Mouse (Mus musculus) kidney, adult 11 months (tissue): Measurements from ENCODE around the gene Gm3020.
"Not testable (repeated sequence)": the region's sequence is repeated elsewhere in the genome, so short reads cannot be mapped to it uniquely, and the experiment has no call there.

ENCODE experiments used
- DNase-seq: peaks from one replicate; pipeline ENCODE4 v3.0.0; 2022

Gm3020 gene

GRCm38 (mm10) chr14:3651730-3652129 is at the start of gene Gm3020:
Gene Gm3020 (plus strand): TSS chr14:3652030.
- not testable (repeated sequence) for DNase-seq

- not testable (repeated sequence) for DNase-seq
Measured at GRCm38 (mm10) chr14:3634212-3634611, 17.6 kb upstream of the Gm3020 start, which contains the start of gene Gm3012. Gene Gm3012 (plus strand): TSS chr14:3634512.

GRCm38 (mm10) chr14:3688483-3688882 is 36.7 kb downstream of the Gm3020 start, which contains the start of gene Gm3043:
Gene Gm3043 (plus strand): TSS chr14:3688783.
- not testable (repeated sequence) for DNase-seq
